Mouse (Mus musculus) lung, adult 2 months (tissue): Measurements from ENCODE around the gene Gpc2.

Experiments
- CTCF ChIP-seq: fragments of 200-500 bp; IDR thresholded peaks from 2 replicates; pipeline ENCODE4 v1.5.1; 2011; ENCODE audit warnings: mild to moderate bottlenecking, low read length, control low read depth; ENCODE audit not compliant: insufficient read depth
- POLR2A ChIP-seq: fragments of 200-500 bp; IDR thresholded peaks from 2 replicates; pipeline ENCODE4 v1.6.1; 2011; ENCODE audit warnings: low read depth, mild to moderate bottlenecking, control low read depth, low read length, borderline replicate concordance; ENCODE audit errors: extremely low read depth

- no peak for TF ChIP-seq POLR2A
- TF ChIP-seq CTCF: no peak
These were observed 21.3 kb downstream of the Gpc2 start for GRCm38 (mm10) chr5:138258542-138258941.
